21 mouse cellular contexts compared by ENCODE assay signal in genomic region chr17:74570585-74570984, GRCm38 (mm10). TPM values are rescaled to one million over a fixed set of nuclear protein-coding genes. Genes with fewer than 3 reads are reported as not detected.
A peak's percentile ranks its signal among the peaks of the same experiment; 100 is the strongest.
DNase-seq lines count a peak whose midpoint lies in the region; ATAC-seq and TF ChIP-seq lines count a peak whose summit lies in the region.
"Had no signal": no experiment of that assay in that cellular context is flagged by ENCODE, and none has a peak within 500 bp of the region (broad histone marks: within the 10 kb centered on the region; RNA-seq: fewer than 3 reads in every experiment).

No protein-coding gene starts in this region.

- H3K79me2 ChIP-seq in MEL (ENCODE audit: control insufficient read depth, insufficient read depth, low read length, poor library complexity) (peaks cover 4% of the 10 kb centered on the region; the same call in 1 of the 2 replicates), myocyte (ENCODE audit: control insufficient read depth, insufficient read depth) (peaks cover 12% of the 10 kb centered on the region)

- no peak for TF ChIP-seq EP300 in MEL (IDR thresholded peaks at IDR 0.05; ENCODE audit: low read depth in 1 of 2, low read length in 2 of 2)

- H3K4me2 ChIP-seq in myocyte (ENCODE audit: low read depth), result no peak overlapping the region
- H3K4me2 ChIP-seq in kidney, embryonic 15.5 days, result no peak overlapping the region
- H3K4me2 ChIP-seq: embryonic facial prominence, embryonic 13.5 days; forebrain, embryonic 15.5 days; heart, embryonic 12.5 days; hindbrain, embryonic 14.5 days; intestine, embryonic 15.5 days had no signal

- no peak for TF ChIP-seq RAD21 in MEL (IDR thresholded peaks at IDR 0.05; ENCODE audit: low read depth, low read length)

- no peak overlapping the region for H3K27ac ChIP-seq in MEL (ENCODE audit: control insufficient read depth, low read depth, low read length)
- no peak overlapping the region for H3K27ac ChIP-seq in kidney, embryonic 15.5 days
- no peak overlapping the region for H3K27ac ChIP-seq in thymus, adult 2 months (ENCODE audit: control insufficient read depth, insufficient read depth, low read length)
- H3K27ac ChIP-seq: embryonic facial prominence, embryonic 13.5 days; forebrain, embryonic 15.5 days; hindbrain, embryonic 10.5 days; hindbrain, embryonic 14.5 days; intestine, embryonic 15.5 days had no signal

- H3K4me1 ChIP-seq in megakaryocyte, embryonic 14.5 days, result peaks cover 12% of the 10 kb centered on the region; the same call in 1 of the 2 replicates
- H3K4me1 ChIP-seq in MEL (ENCODE audit: control insufficient read depth in 1 of 2, insufficient read depth in 2 of 2, low read length in 2 of 2), result no peaks in the 10 kb centered on the region
- H3K4me1 ChIP-seq in kidney, embryonic 15.5 days, result no peaks in the 10 kb centered on the region
- no peaks in the 10 kb centered on the region for H3K4me1 ChIP-seq in thymus, adult 2 months (replicated peaks; ENCODE audit: control insufficient read depth, insufficient read depth, low read length)
- H3K4me1 ChIP-seq: embryonic facial prominence, embryonic 13.5 days; forebrain, embryonic 15.5 days; heart, embryonic 12.5 days; hindbrain, embryonic 10.5 days had no signal

- 87% methylated on average over 1 of the region's 1 CpGs for WGBS in kidney, embryonic 15.5 days
- 83% methylated on average over 1 of the region's 1 CpGs for WGBS in thymus, adult 2 months

- no peak overlapping the region for H3K9ac ChIP-seq in MEL (ENCODE audit: control insufficient read depth, low read depth, low read length, poor library complexity, severe bottlenecking)
- no peak overlapping the region for H3K9ac ChIP-seq in kidney, embryonic 15.5 days
- H3K9ac ChIP-seq: embryonic facial prominence, embryonic 13.5 days; forebrain, embryonic 15.5 days; heart, embryonic 12.5 days; hindbrain, embryonic 14.5 days; intestine, embryonic 15.5 days had no signal

- DNase-seq in MEL (ENCODE audit: low read depth, low spot score), result peak; percentile 20
- DNase-seq in fibroblast of lung, adult 2 months (ENCODE audit: low read depth), result peak; percentile 23
- DNase-seq in gastrocnemius, adult 8-10 months (ENCODE audit: low spot score in 2 of 2), result no peak
- no peak for DNase-seq in thymus, adult 2 months
- DNase-seq: adrenal gland, postnatal 10 days; cerebellum, adult 11 months; cerebellum, adult 9-10 months; cerebellum, postnatal 36 days; gastrocnemius, postnatal 10 days had no signal

- no peak for ATAC-seq in megakaryocyte, adult 5-6 weeks (ENCODE audit: poor library complexity, severe bottlenecking)
- ATAC-seq in kidney, embryonic 15.5 days (replicated peaks; ENCODE audit: low FRiP score), result no peak
- ATAC-seq: CD4-positive, CD25-positive, alpha-beta regulatory T cell, adult 4 months; forebrain, embryonic 15.5 days; intestine, embryonic 15.5 days had no signal

- peaks cover 51% of the 10 kb centered on the region for H3K36me3 ChIP-seq in megakaryocyte, embryonic 14.5 days (replicated peaks; ENCODE audit: low read length)
- H3K36me3 ChIP-seq in MEL (ENCODE audit: control insufficient read depth in 1 of 2, insufficient read depth in 2 of 2, low read length in 2 of 2) (peaks cover 0 to 28% of the 10 kb centered on the region in 2 experiments; a peak in 3 of 4 replicates), myocyte (ENCODE audit: control insufficient read depth, insufficient read depth) (peaks cover 21% of the 10 kb centered on the region)
- H3K36me3 ChIP-seq in kidney, embryonic 15.5 days, result peaks cover 37% of the 10 kb centered on the region
- peaks cover 23% of the 10 kb centered on the region for H3K36me3 ChIP-seq in thymus, adult 2 months (ENCODE audit: control insufficient read depth, insufficient read depth, low read length)

- no peak overlapping the region for H3ac ChIP-seq in myocyte (ENCODE audit: control insufficient read depth, insufficient read length)

- TF ChIP-seq POLR2A in MEL (IDR thresholded peaks at IDR 0.05; ENCODE audit: control insufficient read depth in 1 of 2, insufficient read depth in 1 of 2, low read depth in 1 of 2, low read length in 2 of 2, poor library complexity in 1 of 2), result no peak
- TF ChIP-seq POLR2A in myocyte (IDR thresholded peaks at IDR 0.05; ENCODE audit: insufficient read length, low read depth), result no peak
- TF ChIP-seq POLR2A in thymus, adult 2 months (IDR thresholded peaks at IDR 0.05; ENCODE audit: control insufficient read depth, extremely low read depth, insufficient read depth, low read length, poor library complexity), result no peak

- no peak for TF ChIP-seq CTCF in MEL (IDR thresholded peaks at IDR 0.05 in 2 of 3, conservative IDR thresholded peaks at IDR 0.05 in 1 of 3; ENCODE audit: control insufficient read depth in 1 of 3, insufficient read depth in 1 of 3, low read depth in 2 of 3, low read length in 3 of 3, poor library complexity in 1 of 3, severe bottlenecking in 1 of 3)
- TF ChIP-seq CTCF in thymus, adult 2 months (IDR thresholded peaks at IDR 0.05; ENCODE audit: borderline replicate concordance, control insufficient read depth, extremely low read depth, insufficient read depth, low read length, poor library complexity), result no peak

- peak overlapping the region; percentile 74 for H3K4me3 ChIP-seq in megakaryocyte, embryonic 14.5 days (replicated peaks)
- no peak overlapping the region for H3K4me3 ChIP-seq in MEL (ENCODE audit: control insufficient read depth in 1 of 2, insufficient read depth in 1 of 2, low read depth in 2 of 2, low read length in 2 of 2)
- no peak overlapping the region for H3K4me3 ChIP-seq in myocyte
- H3K4me3 ChIP-seq in kidney, embryonic 15.5 days (replicated peaks), result no peak overlapping the region
- no peak overlapping the region for H3K4me3 ChIP-seq in thymus, adult 2 months (ENCODE audit: control insufficient read depth, insufficient read depth, low read length)
- H3K4me3 ChIP-seq: embryonic facial prominence, embryonic 13.5 days; forebrain, embryonic 15.5 days; heart, embryonic 12.5 days; hindbrain, embryonic 10.5 days; intestine, embryonic 15.5 days had no signal

- H3K27me3 ChIP-seq in megakaryocyte, embryonic 14.5 days (replicated peaks), result no peaks in the 10 kb centered on the region
- H3K27me3 ChIP-seq in MEL (ENCODE audit: control insufficient read depth in 1 of 2, insufficient read depth in 2 of 2, low read length in 2 of 2), result no peaks in the 10 kb centered on the region
- no peaks in the 10 kb centered on the region for H3K27me3 ChIP-seq in myocyte (ENCODE audit: control insufficient read depth, insufficient read depth, insufficient read length)
- H3K27me3 ChIP-seq in kidney, embryonic 15.5 days, result no peaks in the 10 kb centered on the region
- no peaks in the 10 kb centered on the region for H3K27me3 ChIP-seq in thymus, adult 2 months (ENCODE audit: control insufficient read depth, insufficient read depth, low read length)
- H3K27me3 ChIP-seq: embryonic facial prominence, embryonic 13.5 days; forebrain, embryonic 15.5 days; heart, embryonic 12.5 days; intestine, embryonic 15.5 days had no signal

- no peaks in the 10 kb centered on the region for H3K9me3 ChIP-seq in megakaryocyte, embryonic 14.5 days
- H3K9me3 ChIP-seq in MEL (replicated peaks; ENCODE audit: insufficient read depth, low read length), result no peaks in the 10 kb centered on the region
- H3K9me3 ChIP-seq in kidney, embryonic 15.5 days (replicated peaks), result no peaks in the 10 kb centered on the region
- H3K9me3 ChIP-seq: embryonic facial prominence, embryonic 13.5 days; forebrain, embryonic 15.5 days; G1E; heart, embryonic 12.5 days; hindbrain, embryonic 10.5 days; intestine, embryonic 15.5 days had no signal

TF ChIP-seq in MEL, 35 proteins besides CTCF, POLR2A, EP300 and RAD21 (continues in another document):
- TF ChIP-seq ETS1 (IDR thresholded peaks at IDR 0.05; ENCODE audit: low read depth, low read length) (no peak), UBTF (IDR thresholded peaks at IDR 0.05; ENCODE audit: borderline replicate concordance, insufficient read depth, low read depth, low read length) (no peak), ZMIZ1 (IDR thresholded peaks at IDR 0.05; ENCODE audit: low read depth, low read length) (no peak), MYB (IDR thresholded peaks at IDR 0.05; ENCODE audit: low read depth, low read length) (no peak), MYC (IDR thresholded peaks at IDR 0.05; ENCODE audit: low read depth, low read length) (no peak), USF1 (IDR thresholded peaks at IDR 0.05; ENCODE audit: low read depth, low read length) (no peak), KAT2A (conservative IDR thresholded peaks at IDR 0.05; ENCODE audit: low read depth, low read length) (no peak), MAZ (IDR thresholded peaks at IDR 0.05; ENCODE audit: low read depth, low read length) (no peak), CHD1 (IDR thresholded peaks at IDR 0.05; ENCODE audit: low read depth, low read length) (no peak), USF2 (IDR thresholded peaks at IDR 0.05; ENCODE audit: borderline replicate concordance in 1 of 2, insufficient read depth in 1 of 2, low read depth in 1 of 2, low read length in 2 of 2) (no peak)

TF ChIP-seq in myocyte, 11 proteins besides CTCF, POLR2A, EP300 and RAD21:
- TF ChIP-seq CEBPB (IDR thresholded peaks at IDR 0.05; ENCODE audit: insufficient read depth, poor library complexity, severe bottlenecking), result peak; percentile 66
- no peak for TF ChIP-seq TCF12 (IDR thresholded peaks at IDR 0.05; ENCODE audit: insufficient read depth, poor library complexity, severe bottlenecking)

RNA-seq across cellular contexts. Expression of gene Birc6, which starts 42.5 kb away (rescaled TPM):
- polyA plus RNA-seq in megakaryocyte, embryonic 14.5 days (2012; ENCODE audit: insufficient read depth, low replicate concordance), result 10.0 and 17.7 TPM in 2 replicates
- total RNA-seq in megakaryocyte, adult 5-6 weeks (2015), result 129 and 144 TPM in 2 replicates
- 124 and 159 TPM in 2 replicates for total RNA-seq in megakaryocyte, adult 5-6 weeks (2017)
- total RNA-seq in MEL (2012; rRNA removed), result 58.7 and 66.4 TPM in 2 replicates
- polyA plus RNA-seq in MEL (2012; ENCODE audit: insufficient read depth in 1 of 2, insufficient read length in 2 of 2, low read depth in 1 of 2, low replicate concordance in 2 of 2, missing spikeins in 1 of 2), result 100 to 1,000 TPM in 1 of 2 experiments, 10 to 100 TPM in 1; 67.3 to 475 TPM
- 20.1 TPM for polyA plus RNA-seq in myocyte (2012; fragmentation: generic; extraction: Trizol)
- 10 to 100 TPM; 56.9 to 74.8 (median 60.7) TPM for total RNA-seq in gastrocnemius, adult 8-10 months (2022)
- polyA plus RNA-seq in kidney, embryonic 15.5 days (2015; fragmentation: Nextera tagmentation; extraction: Ambion mirVana), result 89.3 and 97.7 TPM in 2 replicates
- polyA plus RNA-seq in thymus, adult 2 months (2012; rRNA removed), result 216 and 221 TPM in 2 replicates

Comparison
In these comparisons a context has a peak if more than half of its experiments do, and no peak if none do; other contexts are left out.
1. DNase-seq: peak in MEL (single experiment) and fibroblast of lung, adult 2 months (single experiment); none in gastrocnemius, adult 8-10 months (0 of 2) and thymus, adult 2 months (single experiment).